Mouse (Mus musculus) thymus, postnatal 14 days (tissue): Measurements from ENCODE around the gene Hoxb8.

Experiments
- DNase-seq: peaks from one replicate; pipeline ENCODE4 v3.0.0; 2021

Gene Hoxb8

GRCm38 (mm10) chr11:96286739-96287385 is 5.2 kb downstream of the Hoxb8 start:
- no peak for DNase-seq

GRCm38 (mm10) chr11:96287411-96287810 is 5.7 kb downstream of the Hoxb8 start:
- no peak for DNase-seq

GRCm38 (mm10) chr11:96288455-96289221 is 6.9 kb downstream of the Hoxb8 start:
- no peak for DNase-seq

DNA sequence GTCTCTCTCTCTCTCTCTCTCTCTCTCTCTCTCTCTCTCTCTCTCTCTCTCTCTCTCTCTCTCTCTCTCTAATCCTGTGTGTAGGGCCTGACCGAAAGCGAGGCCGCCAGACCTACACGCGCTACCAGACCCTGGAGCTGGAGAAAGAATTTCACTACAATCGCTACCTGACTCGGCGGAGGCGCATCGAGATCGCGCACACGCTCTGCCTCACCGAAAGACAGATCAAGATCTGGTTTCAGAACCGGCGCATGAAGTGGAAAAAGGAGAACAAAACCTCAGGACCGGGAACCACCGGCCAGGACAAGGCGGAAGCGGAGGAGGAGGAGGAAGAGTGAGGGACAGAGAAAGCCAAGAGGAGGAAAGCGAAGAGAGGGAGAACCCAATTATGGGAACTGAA is 7.6 kb downstream of the Hoxb8 start:
- no peak for DNase-seq

DNA sequence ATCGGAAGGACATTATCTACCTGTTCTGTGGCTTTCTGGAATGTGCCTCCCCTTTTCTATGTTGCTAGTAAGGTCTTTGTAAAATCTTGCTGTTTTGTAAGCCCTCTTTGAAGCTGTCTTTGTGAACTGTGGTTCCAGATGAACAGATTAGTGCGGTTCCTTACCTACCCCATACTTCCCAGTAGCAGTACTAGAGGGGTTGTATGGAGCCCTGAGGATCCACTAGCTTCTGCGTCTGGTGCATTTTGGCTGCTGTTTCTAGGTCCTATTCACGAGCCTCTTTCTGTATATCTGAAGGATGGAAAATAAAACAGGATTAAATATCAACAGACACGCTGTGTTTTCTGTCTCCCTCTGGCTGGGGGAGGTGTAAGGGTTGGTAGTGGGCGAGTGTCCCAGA is 8.1 kb downstream of the Hoxb8 start:
- no peak for DNase-seq

GRCm38 (mm10) chr11:96290705-96291355 is 9.1 kb downstream of the Hoxb8 start:
- DNase-seq, result no peak

GRCm38 (mm10) chr11:96291681-96292564 is 10.2 kb downstream of the Hoxb8 start, which contains the start of gene Hoxb6:
Gene Hoxb6 (plus strand): TSS chr11:96292476.
- no peak for DNase-seq

DNA sequence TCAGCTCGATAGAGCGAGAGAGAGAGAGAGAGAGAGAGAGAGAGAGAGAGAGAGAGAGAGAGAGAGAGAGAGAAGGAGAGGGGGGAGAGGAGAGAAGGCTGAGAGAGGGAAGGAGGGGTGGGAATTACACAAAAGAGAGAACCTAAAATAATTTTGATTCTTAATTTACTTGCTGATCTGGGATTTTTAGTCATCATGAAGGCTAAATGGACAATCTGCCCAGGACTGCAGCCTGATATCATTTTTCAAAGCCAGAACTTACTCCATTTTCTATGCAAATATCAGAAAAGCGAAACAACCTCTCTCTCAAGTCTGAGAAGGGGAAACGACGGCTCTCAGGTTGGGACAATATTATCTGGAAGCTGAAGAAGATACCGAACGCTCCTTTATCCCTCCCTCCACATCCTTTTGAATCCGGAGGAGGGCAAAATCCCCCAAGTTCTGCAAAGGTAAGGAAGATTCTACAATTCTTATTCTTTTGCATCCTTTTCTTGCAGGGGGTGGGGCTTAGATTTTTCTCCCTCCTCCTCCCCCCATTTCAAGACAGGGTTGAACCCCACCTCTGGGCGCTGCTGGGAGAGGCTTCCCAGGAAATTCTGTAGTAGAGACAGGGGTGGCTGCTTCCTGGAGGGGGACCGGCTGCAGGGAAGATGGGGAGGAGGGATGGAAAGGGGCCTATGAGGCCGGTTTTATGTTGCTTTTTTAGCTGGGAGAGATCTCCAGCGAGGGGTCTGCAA is 11.0 kb downstream of the Hoxb8 start:
- no peak for DNase-seq

DNA sequence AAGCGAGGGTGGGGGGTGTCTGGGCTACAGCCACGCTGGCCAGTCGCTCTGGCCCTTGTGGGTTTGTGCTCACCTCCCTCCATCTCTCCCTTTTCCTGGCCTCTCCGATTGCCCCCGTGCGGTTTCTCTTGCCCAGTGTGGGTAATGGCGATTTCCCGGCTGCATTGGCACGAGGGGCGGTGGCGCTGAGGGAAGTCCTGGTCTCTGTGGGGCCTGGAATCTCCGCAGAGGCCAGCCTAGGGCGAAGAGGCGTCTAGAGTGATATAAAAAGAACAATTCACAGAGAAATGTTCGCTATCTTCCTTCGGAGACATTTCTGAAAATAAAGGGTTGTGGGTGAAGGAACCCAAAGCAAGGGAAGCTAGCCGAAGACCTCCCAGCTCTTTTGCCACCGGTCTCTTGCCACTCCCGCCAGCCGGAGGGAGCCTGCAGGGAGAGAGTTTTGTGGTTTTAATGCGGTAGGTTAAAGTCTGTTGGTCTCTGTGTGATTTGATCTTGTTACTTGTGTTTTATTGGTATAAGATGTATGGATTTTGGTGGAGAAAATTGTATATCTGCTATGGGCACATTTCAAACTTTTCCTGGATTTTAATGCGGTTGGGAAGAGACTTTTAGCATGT is 11.7 kb downstream of the Hoxb8 start:
- no peak for DNase-seq

- peak; percentile 81 for DNase-seq
Measured at GRCm38 (mm10) chr11:96294245-96295091, 12.8 kb downstream of the Hoxb8 start.

DNA sequence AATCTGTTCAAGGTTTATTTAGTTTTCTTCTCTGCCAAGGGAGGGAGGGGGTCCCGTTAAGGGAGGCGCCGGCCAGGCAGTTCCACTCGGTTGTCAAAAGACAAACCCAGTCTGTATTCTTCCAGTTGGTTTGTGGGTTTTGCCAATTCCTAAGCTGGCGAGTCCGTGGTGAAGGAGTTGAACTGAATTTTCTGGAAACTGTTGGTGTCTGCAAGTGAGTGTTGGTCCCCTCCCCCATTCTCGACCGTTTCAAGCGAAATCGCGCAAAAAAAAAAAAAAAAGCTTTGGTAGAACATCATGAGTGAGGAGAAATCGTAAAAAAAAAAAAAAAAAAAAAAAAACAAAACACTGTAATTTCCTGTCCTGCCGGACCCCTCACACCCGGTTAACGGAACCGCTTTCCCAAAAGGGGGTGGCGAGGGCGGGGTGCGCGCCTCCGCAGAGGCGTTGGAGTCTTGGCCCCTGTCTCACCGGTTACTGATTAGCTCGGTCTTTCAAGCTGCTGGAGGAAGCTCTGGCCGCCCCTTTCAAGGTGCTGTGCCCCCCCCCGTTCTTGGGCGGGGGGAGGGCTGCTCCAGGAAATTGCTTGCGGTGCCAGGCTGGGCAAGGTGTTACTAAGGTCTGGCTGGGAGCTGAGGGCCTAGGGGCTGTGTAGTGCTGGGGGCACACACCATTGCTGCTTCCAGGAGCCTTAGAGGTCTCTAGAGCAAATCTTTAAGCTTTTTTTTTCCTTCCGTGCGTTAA is 13.6 kb downstream of the Hoxb8 start:
- DNase-seq, result no peak

- DNase-seq, result no peak
Measured at GRCm38 (mm10) chr11:96296997-96297396, 15.3 kb downstream of the Hoxb8 start.

DNA sequence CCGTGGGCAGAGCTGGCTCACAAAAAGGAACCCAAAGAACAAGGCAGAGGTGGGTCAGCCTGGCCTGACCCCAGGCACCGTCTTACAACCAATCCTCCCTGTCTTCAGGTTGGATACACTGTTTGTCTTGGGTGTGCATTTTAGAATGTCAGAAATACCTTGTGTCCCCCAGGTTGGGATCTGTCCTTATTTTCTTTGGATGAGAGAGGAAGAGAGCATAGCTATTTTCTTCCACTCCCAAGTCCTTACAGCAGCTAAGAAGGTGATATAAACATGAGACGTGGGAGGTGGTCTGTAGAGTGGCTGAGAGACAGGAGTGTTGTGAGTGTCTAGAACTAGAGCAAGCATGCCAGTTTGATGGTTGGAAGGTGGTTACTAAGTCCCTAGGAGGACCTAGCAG is 15.7 kb downstream of the Hoxb8 start:
- no peak for DNase-seq

DNA sequence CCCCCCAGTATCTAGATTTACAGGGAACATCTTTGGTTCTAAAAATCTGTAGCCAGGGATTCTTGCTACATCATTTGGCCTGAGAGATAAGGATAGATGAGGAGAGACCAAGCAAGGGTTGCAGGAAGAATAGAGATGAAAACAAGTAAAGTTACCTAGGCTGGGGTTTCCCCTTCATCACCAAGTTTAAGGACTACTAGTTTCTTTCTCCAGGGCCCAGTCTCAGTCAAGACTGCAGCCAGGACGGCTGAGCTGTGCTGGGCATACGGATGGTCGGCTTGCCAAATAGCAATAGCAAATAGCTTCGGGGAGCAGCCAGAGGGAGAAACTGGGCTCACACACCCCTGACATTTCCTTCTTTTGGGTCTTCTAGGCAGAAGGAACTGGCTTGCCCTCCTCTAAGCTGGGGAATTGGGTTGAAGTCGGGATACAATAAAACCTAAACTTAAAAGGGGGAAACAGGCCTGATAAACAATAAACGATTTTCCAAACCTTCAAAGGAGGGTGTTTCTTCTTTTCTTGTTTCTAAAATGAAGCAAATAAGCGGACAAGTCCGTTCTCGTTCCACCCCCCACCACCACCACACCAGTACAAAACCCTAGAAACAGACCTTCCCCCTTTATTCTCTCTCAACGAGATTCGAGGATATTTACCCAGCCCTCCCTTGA is 16.4 kb downstream of the Hoxb8 start:
- no peak for DNase-seq

- no peak for DNase-seq
Measured at GRCm38 (mm10) chr11:96298895-96299667, 17.4 kb downstream of the Hoxb8 start.

- DNase-seq, result no peak
Measured at GRCm38 (mm10) chr11:96299781-96300180, 18.1 kb downstream of the Hoxb8 start.

DNA sequence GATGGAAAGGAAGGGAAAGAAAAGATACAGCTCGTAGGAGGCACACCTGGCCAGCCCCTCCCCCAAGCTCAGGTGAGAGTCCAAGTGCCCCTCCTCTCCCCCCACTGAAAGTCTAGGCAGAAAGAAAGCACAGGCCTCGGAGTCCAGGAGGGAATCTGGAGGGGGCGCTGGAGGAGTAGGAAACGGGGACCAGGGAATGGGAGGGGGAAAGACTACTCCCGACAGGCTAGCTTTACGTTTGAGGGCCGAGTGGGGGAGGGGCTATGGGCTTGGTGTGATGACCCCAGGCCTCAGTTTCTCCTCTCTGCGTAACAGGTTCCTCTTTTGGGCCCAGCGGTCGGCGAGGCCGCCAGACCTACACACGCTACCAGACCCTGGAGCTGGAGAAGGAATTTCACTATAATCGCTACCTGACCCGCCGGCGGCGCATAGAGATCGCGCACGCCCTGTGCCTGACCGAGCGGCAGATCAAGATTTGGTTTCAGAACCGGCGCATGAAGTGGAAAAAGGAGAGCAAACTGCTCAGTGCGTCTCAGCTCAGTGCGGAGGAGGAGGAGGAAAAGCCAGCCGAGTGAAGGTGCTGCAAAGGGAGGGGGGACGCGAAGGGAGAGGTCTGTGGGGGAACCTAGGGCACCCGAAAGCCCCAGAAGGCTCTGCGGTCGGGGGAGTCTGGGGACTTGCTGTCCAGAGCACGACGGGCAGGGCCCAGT is 18.8 kb downstream of the Hoxb8 start:
- DNase-seq, result no peak

DNA sequence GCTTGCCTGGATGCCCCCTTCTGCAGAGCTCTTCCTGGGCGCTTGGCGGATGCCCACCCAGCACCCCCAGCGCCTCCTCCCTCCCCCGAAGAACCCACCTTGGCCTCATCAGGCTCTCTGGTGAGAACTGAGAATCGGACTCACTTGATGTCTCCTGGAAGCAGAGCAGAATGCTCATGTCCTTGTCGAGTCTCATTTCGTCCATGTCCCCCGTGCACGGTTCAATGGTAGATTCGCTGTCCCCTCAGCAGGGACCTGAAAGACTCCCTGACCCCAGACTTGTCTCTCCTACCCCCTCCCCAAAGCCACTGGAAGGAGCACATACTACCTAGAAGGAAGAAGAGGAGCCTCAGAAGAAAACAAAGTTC is 19.3 kb downstream of the Hoxb8 start:
- no peak for DNase-seq
